Mouse (Mus musculus): Measurements from ENCODE around the gene Sec24b. TPM values are rescaled to one million over a fixed set of nuclear protein-coding genes. Genes with fewer than 3 reads are reported as not detected.

Sec24b gene
- total RNA-seq (2021): 10 to 100 TPM; 19.8 to 20.3 TPM
- long read RNA-seq, experiment 1, partial matches to known transcripts: 3 of 3 reads
- long read RNA-seq, experiment 1, other reads (novel, unspliced or antisense): 0 of 3 reads
- long read RNA-seq, experiment 2, full-length matches to known transcripts: 1 of 7 reads
- long read RNA-seq, experiment 2, partial matches to known transcripts: 2 of 7 reads
- long read RNA-seq, experiment 2, other reads (novel, unspliced or antisense): 4 of 7 reads

DNA sequence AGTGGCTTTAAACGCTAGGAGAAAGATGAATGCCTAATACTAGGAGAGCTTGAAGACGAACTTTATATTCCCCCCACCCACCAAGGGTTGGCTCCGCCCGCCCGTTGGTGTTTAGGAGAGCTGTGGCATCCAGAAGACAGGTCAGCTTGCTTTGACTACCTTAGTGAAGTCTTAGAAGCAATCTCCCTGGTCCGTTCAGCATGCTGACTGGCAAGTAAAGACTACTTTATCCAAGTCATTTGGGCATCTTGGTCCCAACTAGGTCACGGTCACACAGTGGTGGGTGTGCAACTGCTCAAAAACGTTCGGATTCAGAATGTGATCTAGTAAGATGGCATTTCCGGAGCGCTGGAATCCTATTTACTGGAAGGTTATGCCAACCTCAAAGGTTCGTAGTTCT lies at the start of gene Sec24b:
Gene Sec24b, minus strand, starts transcription at position 273 of the 400 bp plus-strand sequence.
- DNase-seq: no peak

DNA sequence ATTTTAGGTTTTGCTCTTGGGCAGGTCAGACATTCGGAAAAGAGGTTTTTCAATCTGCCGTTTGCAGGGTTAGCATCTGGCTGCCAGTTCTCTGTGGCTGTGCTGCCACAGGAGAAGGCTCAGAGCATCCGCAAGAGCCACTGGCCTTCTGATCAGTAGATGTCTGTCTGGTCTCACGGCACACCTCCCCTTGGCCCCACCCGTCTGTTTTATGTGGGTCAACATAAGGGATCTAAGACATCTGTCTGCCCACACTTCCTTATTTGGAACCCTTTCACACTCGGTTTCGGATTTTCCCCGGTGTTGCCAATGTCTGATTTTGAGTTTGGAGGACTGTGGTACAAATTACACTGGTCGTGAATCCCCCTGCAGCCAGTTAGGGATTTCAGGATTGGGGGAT lies 43.1 kb upstream of the Sec24b start:
- no peak for DNase-seq

DNA sequence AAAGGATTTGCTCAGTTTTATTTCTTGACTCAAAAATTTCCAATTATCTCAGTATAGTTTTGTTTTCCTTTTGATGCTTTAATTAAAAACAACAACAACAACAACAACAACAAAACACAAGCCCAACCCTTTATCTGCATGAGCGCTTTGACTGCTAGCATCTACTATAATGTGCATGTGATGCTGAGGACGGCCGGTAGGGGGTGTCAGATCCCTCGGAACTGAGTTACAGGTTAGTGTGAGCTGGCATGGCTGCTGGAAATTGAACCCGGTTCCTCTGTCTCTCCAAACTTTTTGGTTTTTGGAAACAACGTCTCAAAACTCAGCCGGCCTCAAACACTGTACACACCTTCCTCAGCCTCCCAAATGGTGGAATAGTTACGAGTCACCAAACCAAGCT lies 42.1 kb upstream of the Sec24b start:
- DNase-seq: no peak

DNA sequence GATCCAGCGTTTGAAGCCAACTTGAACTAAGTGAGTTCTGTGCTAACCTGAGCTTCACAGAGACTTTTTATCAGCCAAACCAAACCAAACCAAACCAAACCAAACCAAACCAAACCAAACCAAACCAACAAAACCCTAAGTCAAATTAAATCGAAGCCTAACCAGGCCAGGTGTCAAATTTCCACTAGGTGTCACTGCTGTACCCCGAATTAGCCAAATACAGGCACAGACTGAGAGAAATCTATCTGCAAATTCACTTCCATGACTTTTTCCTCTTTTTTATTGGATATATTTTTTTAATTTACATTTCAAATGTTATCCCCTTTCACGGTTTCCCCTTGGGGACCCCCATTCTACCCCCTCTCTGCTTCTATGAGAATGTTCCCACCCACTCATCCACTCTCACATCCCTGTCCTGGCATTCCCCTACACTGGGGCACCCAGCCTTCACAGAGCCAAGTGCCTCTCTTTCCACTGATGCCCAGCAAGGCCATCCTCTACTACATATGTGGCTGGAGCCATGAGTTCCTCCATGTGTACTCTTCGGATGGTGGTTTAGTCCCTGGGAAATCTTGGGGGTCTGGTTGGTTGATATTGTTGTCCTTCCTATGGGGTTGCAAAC lies 33.9 kb upstream of the Sec24b start:
- DNase-seq: no peak

DNA sequence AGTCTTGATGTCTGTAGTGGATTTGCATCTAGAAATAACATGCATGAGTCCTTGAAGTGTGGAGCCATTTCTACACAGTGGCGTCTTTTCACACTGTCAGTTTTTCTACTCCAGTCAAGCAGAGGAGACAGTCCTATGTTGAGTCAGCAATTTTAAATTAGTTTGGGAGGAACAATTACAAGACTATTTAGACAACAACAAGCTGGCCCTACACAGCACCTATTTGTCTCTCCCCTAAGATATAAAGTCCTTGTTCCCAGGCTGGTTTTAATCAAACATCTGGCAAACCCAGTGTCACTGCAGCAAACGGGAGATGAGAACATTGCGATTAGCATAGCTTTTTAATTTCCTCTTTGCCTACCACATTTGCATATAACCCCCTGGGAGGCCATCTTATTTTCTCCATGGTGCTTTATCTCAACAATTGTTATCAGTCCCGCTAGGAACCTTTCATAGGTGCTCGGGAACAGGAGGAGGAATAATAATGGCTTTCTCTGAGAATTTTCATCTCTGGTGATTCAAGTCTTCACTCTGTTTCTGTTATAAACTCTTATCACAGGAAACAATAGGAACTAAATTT lies 32.9 kb upstream of the Sec24b start:
- DNase-seq: no peak

DNA sequence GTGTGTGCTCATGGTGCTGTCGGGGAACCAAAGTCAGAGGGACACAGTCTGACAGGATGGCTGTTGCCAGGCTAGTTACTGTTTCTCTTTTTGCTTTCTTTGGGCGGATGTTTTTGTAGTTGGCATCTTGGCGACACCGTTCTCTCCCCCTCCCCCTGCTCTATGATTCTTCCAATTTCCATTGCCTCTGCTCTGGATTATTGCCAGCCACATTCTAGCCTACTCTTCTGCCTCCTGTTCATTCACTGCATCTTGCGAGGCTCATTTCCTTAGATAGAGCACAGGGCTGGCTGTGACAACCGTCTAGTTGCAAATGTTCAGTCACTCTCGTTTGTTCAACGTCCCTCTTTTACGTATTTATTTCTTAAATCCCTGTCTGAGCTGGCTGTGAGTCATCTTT lies 29.1 kb upstream of the Sec24b start:
- DNase-seq: no peak

DNA sequence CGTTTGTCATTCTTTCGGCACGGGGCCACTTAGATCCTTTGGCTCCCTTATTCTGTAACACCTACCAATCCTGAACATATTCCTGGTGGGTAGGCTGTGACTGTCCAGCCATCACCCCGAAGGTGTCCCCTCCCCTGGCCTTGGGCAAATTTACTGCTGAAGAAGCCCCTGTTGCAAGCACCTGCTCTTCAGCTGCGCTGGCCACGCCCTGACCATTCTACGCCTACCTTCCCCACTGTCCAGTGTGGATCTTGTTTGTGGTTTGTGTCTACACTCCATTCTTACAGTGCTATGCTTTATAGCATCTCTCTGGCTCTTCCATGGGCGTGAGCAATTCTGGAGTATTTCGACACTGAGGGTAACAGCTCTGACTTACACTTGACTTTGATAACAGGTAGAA lies 27.3 kb upstream of the Sec24b start:
- DNase-seq: no peak

DNA sequence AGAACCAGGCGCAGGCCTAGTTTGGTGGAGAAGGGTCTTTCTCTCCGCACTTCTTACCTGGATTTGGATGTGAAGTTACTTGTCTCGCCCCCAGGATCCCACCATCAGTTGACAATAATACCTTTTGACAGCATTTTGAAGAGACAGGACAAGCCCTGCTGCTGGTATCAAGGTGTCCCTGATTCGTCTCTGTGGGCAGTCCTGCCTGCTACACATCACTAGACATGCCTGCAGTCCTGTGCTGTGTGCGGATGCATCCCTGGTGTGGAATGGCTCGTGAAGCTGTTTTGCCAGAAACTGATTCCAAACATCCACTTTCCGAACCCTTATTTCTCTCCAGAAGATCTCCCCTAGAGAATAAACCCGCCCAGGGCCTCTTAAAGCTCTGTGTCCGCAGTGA lies 26.1 kb upstream of the Sec24b start:
- DNase-seq: no peak

DNA sequence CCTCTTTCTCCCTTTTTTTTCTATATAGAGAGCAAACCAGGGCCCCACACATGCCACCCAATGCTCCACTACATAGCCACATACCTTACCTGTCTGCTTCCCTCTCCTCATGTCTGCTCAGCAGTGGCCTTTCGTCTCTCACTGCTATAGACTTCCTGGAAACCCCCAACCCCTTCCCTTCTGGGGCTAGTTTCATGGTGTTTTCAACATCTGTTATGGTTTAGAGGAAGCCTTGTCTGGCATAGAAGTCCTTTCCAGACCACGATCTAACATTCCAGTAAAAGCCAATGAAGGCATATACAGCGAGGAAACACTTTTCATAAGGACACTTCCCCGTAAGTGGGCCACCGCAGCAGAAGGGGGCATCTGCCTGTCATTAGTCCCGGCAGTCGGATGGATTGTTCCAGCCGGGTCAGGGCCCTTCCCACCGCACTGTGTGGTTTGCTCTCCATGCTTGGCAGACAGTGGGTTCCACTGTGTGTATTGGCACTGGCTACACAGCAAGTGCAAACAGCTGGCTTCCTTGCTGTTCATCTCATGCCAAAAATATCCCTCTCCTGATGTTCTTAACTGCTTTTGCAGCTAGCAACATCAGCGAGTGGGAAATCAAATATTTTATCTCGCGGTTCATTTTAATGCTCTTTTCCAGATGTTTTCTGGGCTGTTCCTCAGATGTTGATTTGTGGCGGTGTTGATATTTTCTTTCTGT lies 25.2 kb upstream of the Sec24b start:
- peak; percentile 35 for DNase-seq

DNA sequence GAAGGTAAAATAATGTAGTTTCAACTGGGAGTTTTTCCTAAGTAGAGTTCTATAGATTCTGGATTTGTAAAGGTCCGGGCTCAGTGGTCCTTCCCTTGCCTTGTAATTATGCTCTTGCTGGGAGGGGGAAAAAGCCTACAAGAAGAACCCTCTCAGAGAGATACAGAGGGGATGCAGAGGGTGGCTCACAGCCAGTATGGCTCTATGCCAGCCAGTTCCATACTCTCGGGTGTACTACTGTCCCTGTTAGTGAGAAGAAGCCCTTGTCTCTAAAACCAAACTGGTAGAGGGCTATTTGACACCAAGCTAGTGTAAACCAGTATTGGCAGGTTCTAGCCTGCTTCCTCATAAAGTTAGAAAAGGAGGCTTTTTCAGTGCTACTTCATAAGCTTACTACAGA lies 22.0 kb upstream of the Sec24b start:
- no peak for DNase-seq

DNA sequence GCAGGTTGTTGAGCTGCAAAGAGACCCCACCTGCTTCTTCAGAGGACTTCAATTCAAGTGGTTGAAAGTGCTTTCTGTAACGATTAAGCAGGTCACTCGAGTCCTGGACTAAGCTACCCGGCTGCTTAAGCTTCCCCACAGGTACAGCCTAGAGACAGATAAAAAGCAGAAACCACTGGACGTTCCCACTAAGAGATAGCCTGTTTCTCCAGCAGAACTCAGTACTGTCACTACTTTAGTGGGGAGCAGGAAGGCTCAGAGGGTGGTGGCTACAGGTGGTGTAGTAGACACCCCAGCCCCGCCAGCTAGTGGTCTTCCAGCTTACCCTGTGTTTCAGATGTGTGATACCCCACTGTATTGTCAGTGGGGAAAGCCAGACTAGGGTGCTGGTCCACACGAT lies 19.3 kb upstream of the Sec24b start:
- DNase-seq: no peak

DNA sequence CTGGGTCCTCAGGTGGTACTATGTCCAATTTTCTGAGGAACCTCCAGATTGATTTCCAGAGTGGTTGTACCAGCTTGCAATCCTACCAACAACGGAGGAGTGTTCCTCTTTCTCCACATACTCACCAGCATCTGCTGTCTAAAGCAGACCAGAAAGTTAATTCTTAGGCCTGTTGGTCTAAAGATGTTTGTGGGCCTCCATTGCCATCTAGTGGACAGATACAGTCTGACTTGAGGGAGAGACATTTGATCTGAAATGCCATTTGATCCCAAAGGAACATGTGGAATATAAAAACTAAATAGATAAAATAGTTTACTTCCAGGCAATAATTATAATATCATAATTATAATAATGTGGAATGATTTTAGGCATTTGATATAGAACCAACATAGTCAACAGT lies 18.4 kb upstream of the Sec24b start:
- DNase-seq: no peak

DNA sequence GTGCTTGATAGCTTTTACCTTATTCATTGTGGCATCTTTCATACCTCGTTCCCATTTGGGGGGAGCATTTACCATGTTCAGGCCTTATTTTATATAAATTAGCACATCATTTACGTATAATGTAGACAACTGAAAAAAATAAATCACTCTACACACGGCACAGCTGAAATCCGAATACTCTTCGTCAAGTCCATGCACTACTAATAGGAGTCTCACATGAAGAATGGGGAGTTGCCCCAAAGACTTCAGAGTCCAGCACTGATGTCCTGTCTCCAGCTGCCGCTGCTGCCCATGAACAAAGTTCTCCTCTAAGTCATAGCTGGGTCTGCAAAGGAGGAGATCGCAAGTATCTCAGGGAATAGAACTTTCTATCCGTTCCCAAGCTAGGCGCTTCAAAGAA lies 15.9 kb upstream of the Sec24b start:
- no peak for DNase-seq

DNA sequence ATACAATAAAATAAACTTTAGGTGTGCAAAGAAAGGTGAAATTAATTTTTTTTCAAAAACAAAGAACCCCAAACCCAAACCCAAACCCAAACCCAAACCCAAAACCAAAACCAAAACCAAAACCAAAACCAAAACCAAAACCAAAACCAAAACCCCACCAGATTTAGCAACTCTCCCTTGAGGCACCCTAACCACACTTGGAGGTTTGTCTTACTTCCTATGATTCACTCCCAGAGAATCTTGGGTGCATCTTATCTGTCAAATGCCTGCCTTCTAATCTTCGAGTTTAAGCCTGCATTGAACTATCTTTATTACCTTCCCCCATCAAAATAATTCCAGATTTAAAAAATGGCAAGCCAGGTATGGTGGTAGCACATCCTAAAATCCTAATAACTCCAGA lies 14.4 kb upstream of the Sec24b start:
- no peak for DNase-seq

DNA sequence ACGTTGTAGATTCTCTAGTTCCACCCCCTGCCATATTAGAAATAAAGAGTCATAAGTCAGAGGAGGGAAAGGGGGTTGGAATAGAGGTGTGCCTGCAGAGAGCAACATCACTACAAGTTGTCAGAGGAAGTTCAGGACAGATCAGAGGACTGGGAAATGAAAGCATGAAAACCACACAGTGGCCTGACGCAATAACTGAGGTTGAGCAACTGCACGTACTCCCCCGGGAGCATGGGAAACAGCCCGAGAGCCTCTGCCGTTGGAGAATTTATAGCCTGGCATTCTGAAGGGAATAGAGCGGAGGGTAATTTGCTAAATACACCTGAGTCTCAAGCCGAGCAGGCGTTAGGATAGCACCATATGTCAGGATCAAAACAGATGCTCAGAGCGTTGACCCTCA lies 11.7 kb upstream of the Sec24b start:
- DNase-seq: no peak

DNA sequence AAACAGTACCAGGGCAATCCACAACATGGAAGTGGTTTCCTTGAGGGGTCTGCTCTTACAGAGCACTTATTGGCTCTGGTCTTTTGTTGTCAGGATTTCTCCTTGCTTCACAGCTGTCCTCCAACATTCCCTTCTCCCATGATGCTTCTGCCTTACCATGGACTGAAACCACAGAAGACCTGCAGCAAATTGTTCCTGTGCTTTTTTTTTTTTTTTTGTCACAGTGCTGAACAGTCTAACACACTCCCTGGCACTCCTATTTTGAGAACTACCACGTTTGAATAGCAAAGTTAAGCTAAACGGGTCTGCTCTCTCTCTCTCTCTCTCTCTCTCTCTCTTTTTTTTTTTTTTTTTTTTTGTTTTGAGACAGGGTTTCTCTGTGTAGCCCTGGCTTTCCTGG lies 10.6 kb upstream of the Sec24b start:
- DNase-seq: no peak

DNA sequence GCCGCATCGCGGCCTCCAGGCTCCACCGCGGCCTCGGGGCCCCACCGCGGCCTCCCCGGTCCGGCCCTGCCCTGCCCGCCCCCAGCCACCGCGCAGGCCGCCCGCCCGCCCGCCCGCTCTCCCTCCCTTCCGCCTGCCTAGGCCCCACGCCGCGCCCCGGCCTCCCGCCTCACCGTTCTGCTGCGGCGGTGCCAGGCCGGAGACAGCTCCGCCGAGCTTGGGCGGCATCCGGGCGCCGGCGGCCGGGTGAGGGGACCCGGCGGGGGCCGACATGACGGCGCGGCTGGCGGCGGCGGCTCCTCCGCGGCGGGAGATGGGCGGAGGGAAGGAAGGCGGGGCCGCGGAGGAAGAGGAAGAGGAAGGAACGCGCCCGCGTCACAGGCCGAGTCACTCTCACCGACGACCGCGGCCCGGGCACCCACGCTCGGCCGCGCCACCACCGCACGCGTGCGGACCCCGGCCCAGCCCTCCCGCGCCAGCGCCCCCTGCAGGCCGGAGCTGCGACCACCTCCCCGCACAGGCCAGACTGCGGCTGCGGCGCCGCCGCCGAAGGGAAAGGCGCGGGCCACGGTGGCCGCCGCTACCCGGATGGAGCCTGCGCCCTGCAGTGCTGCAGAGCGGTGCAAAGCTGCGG lies 840 bp downstream of the Sec24b start:
- peak; percentile 83 for DNase-seq

DNA sequence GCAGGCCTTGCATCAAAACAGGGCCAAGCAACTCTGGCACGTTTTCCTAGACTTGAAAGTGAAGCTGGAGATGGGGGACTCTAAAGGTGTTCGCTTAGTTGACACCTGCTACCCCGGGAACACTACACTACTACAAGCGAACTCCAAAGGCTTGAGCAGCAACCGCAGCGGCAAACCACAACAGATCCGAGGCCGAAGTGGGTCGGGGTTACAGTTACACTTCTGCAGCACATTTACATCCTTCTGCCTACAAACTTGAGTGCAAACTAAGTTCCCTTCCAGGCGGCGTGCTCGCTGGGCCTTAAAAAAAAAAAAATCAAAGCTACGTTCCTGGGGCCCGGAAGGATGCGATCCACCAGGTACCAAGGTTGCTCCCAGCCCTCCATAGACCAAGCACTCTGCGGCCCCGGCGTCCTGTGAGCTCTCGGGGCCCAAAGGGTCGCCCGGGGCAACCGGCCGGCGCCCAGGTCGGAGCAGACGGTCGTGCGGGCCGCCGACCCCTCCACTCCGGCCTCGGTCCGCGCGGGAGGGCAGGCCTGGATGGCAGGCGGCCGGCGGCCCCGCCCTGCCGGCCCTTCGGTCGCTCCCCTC lies 1.5 kb downstream of the Sec24b start:
- DNase-seq: no peak

DNA sequence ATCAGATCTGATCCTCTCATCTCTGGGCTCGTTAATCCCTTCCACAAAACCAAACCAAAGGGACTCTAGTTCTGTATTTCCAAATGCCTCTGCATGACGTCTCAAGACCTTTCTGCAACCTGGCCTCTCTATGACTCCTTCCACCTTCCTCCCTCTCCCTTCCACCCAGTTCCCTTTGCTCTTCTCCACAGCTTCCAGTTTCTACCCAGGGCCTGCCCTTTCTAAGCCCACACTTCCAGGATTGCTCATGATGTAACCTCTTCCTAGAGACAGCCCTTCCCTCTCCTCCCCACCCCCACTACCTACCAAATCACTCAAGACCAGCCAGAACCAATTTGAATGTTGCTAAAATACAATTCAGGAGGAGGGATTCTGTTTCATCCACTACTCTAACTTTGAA lies 2.9 kb downstream of the Sec24b start:
- DNase-seq: no peak

DNA sequence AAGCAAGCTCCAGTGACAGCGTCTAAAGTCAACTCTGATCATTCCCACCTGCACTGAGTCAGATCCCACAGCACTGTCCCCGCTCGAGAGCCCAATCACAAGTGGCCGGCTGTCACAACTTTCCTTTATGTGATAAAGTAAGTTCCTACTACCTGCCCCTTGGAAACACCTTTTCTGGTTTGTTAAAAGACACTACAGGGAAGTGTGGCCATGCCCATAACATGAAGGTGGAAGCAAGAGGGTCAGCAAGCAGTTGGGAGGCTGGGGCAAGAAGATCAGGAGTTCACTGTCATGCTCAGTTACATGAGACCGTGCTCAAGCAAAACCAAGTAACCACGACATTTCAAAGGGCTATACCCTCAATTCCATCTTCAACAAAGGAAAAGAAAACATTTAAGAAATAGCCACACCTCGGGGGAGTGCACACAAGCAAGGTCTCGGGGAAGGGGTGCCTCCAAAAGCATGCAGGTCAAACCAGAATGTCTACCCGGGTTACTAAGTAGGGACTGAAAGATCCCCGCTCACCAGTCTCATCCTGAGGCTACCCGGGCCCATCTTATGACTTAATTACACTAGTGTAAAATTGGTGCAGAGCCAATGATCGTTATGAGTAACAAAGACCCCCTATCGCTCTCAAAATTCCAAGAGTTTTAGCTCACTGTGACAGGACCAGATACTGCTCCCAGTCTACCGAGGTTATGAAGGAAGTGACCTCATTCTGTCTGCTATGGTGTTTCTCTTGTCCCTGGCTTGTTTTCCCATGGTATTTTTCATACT lies 3.6 kb downstream of the Sec24b start:
- no peak for DNase-seq

Data from gastrocnemius, postnatal 25 days (tissue).